Mouse (Mus musculus) liver, postnatal 0 days (tissue): ENCODE measurements around the gene 1700067K01Rik. TPM values are rescaled to one million over a fixed set of nuclear protein-coding genes. Genes with fewer than 3 reads are reported as not detected.

Experiments used
- ATAC-seq: fragments of 200-750 bp; cut with Nextera tagmentation; 2 replicates; pipeline ENCODE4 v1.8.0; 2017; ENCODE audit warnings: mild to moderate bottlenecking, moderate library complexity
- DNase-seq: peaks from one replicate; pipeline ENCODE4 v3.0.0-alpha.2; 2016
- H3K27ac ChIP-seq: fragments of 300-500 bp; sonication (generic); 2 replicates; pipeline ENCODE4 v1.5.1; 2014; ENCODE audit warnings: antibody characterized with exemption, moderate library complexity, mild to moderate bottlenecking, low read depth
- H3K27me3 ChIP-seq: fragments of 300-500 bp; sonication (generic); 2 replicates; pipeline ENCODE4 v1.6.1; 2014; ENCODE audit warnings: low read length, control low read depth, mixed read lengths; ENCODE audit not compliant: insufficient read depth
- H3K36me3 ChIP-seq: fragments of 300-500 bp; sonication (generic); replicated peaks from 2 replicates; pipeline ENCODE4 v1.6.1; 2014; ENCODE audit warnings: mild to moderate bottlenecking, control low read depth, low read length, moderate library complexity, mixed read lengths; ENCODE audit not compliant: insufficient read depth
- H3K4me1 ChIP-seq: fragments of 300-500 bp; sonication (generic); 2 replicates; pipeline ENCODE4 v1.6.1; 2014; ENCODE audit warnings: antibody characterized with exemption, mild to moderate bottlenecking, control low read depth; ENCODE audit not compliant: insufficient read depth
- H3K4me2 ChIP-seq: fragments of 300-500 bp; sonication (generic); 2 replicates; pipeline ENCODE4 v1.6.1; 2014; ENCODE audit warnings: low read depth, mild to moderate bottlenecking, low read length, moderate library complexity, mixed read lengths
- H3K4me3 ChIP-seq: fragments of 300-500 bp; sonication (generic); 2 replicates; pipeline ENCODE4 v1.5.1; 2014; ENCODE audit warnings: low read depth, low read length
- H3K9ac ChIP-seq: fragments of 300-500 bp; sonication (generic); replicated peaks from 2 replicates; pipeline ENCODE4 v1.6.1; 2014; ENCODE audit warnings: mild to moderate bottlenecking, moderate library complexity
- H3K9me3 ChIP-seq: fragments of 300-500 bp; sonication (generic); 2 replicates; pipeline ENCODE4 v1.6.1; 2016; ENCODE audit warnings: mild to moderate bottlenecking, control low read depth, low read length, mixed read lengths
- CTCF ChIP-seq: sonication (generic); IDR thresholded peaks from 2 replicates; pipeline ENCODE4 v1.5.1; 2016; ENCODE audit warnings: antibody characterized with exemption, low read depth
- EP300 ChIP-seq: IDR thresholded peaks from 2 replicates; pipeline ENCODE4 v1.6.1; 2016; ENCODE audit warnings: antibody characterized with exemption, low read depth, mild to moderate bottlenecking
- WGBS: fragments of 180-500 bp; shearing (Covaris S2); extraction: QIAGEN DNeasy Blood & Tissue Kit; methylation state at CpG from one replicate; pipeline ENCODE4 v1.1.7; 2014; ENCODE audit not compliant: insufficient replicate concordance; 5-methylcytosine and 5-hydroxymethylcytosine counted together
- polyA plus RNA-seq: library from polyadenylated mRNA; unstranded; fragments of >200 nt; fragmentation: Nextera tagmentation; extraction: Ambion mirVana; gene quantifications from 2 replicates; pipeline ENCODE4 v1.2.1, GENCODE M21; 2015

1700067K01Rik gene
- polyA plus RNA-seq, 1 experiment from 2014 or later: 0.87 TPM

- H3K4me1 ChIP-seq: peaks cover 12% of the 10 kb centered on the region
- H3K4me3 ChIP-seq: no peak overlapping the region
- ATAC-seq (no peak), DNase-seq (no peak)
- no peak for TF ChIP-seq CTCF
- TF ChIP-seq EP300: no peak
- no peak overlapping the region for H3K9ac ChIP-seq
- WGBS: 43% methylated on average over 2 of the region's 2 CpGs
- no peak overlapping the region for H3K4me2 ChIP-seq
- H3K36me3 ChIP-seq: peaks cover 33% of the 10 kb centered on the region
- H3K27ac ChIP-seq: no peak overlapping the region
- H3K27me3 ChIP-seq: no peaks in the 10 kb centered on the region
- no peaks in the 10 kb centered on the region for H3K9me3 ChIP-seq
Measured at GRCm38 (mm10) chr8:83992488-83992887, 8.8 kb upstream of the 1700067K01Rik start.

DNA sequence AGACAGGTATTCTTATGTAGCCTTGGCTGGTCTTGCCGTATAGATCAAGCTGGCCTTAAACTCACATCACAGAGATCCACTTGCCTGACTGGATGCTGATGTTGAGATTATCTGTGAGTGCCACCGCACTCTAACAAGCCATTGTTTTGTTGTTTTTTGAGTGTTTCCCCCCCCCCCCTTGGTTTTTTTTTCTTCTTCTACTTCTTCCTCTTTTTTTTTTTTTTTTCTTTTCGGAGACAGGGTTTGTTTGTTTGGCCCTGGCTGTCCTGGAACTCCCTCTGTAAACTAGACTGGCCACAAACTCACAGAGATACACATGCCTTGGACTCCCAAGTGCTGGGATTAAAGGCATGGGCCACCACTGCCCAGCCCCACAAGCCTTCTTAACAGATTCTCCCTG lies 7.3 kb upstream of the 1700067K01Rik start:
- no peak for TF ChIP-seq CTCF
- TF ChIP-seq EP300: no peak
- Histone ChIP-seq H3K4me3 (no peak overlapping the region), H3K9me3 (no peaks in the 10 kb centered on the region), H3K36me3 (peaks cover 22% of the 10 kb centered on the region), H3K27me3 (no peaks in the 10 kb centered on the region), H3K27ac (no peak overlapping the region), H3K9ac (no peak overlapping the region), H3K4me1 (peaks cover 18% of the 10 kb centered on the region), H3K4me2 (no peak overlapping the region)
- no peak for DNase-seq
- 24% methylated on average over 3 of the region's 3 CpGs for WGBS
- ATAC-seq: no peak

- H3K4me1 ChIP-seq: peaks cover 23% of the 10 kb centered on the region
Measured at GRCm38 (mm10) chr8:83995973-83996372, 5.3 kb upstream of the 1700067K01Rik start.

DNA sequence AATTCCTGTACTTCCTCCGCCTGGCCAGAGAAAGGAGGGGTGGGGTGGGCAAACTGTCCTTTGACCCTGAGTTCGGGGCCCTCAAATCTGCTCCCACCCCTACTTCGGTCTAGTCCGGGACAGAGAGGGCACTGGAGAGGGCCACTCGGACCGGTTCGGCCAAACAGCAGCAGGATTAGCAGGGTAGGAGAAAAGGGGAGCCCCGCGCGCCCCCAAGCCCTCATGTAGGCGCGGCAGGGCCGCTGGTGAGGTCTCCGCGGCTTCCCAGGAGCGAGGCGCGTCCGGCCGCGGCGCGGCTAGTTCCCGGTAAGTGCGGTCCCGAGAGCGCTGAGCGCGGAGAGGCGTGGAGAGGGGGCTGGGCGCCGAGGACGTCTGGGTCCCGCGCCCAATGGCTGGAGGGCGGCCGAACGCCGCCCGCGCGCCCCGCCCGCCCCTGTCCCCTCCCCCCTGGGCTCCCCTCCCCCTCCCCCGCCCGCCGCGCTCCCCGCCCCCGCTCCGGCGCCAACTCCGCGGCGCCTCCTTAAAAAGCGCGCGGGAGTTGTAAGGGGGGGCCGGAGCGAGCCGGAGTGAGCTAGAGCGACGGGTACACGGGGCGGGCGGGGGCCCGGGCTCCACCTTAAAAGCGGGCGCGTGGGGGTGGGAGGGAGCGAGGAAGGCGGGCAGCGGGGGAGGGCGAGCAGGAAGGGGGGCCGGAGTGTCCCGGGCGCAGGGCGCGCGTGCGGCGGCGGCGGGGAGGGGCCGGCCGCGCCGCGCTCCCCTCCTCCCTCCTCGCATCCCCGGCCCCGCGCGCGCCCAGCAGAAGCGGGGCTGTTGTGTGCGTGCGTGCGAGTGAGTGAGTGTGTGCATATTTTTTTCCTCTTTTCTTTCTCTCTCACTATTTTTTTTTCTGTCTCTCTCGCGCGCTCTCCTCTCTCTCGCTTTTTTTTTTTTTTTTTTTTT lies 4.5 kb upstream of the 1700067K01Rik start:
- Histone ChIP-seq H3K27ac (peak overlapping the region; percentile 88), H3K4me3 (peak overlapping the region; percentile 65), H3K9ac (peak overlapping the region; percentile 83), H3K9me3 (no peaks in the 10 kb centered on the region), H3K27me3 (no peaks in the 10 kb centered on the region), H3K36me3 (peaks cover 17% of the 10 kb centered on the region), H3K4me2 (peak overlapping the region; percentile 91), H3K4me1 (peaks cover 23% of the 10 kb centered on the region)
- TF ChIP-seq CTCF (no peak), EP300 (no peak)
- WGBS: 2% methylated on average over 54 of the region's 103 CpGs
- DNase-seq (peak; percentile 87), ATAC-seq (peak; percentile 86)

More at GRCm38 (mm10) chr8:83995973-83996372, 5.3 kb upstream of the 1700067K01Rik start:
- 31% methylated on average over 12 of the region's 12 CpGs for WGBS
- H3K9ac ChIP-seq: peak overlapping the region; percentile 83
- H3K27ac ChIP-seq: peak overlapping the region; percentile 88; the same call in 1 of the 2 replicates
- H3K4me2 ChIP-seq: peak overlapping the region; percentile 91
- DNase-seq: no peak
- no peak for ATAC-seq
- TF ChIP-seq CTCF (no peak), EP300 (no peak)
- no peaks in the 10 kb centered on the region for H3K27me3 ChIP-seq
- H3K4me3 ChIP-seq: peak overlapping the region; percentile 65
- peaks cover 21% of the 10 kb centered on the region for H3K36me3 ChIP-seq
- no peaks in the 10 kb centered on the region for H3K9me3 ChIP-seq

GRCm38 (mm10) chr8:83997511-83998141 lies 3.7 kb upstream of the 1700067K01Rik start, which contains the start of gene Samd1:
TSS of gene Samd1 (plus strand) at chr8:83997672.
- peak; percentile 66 for DNase-seq
- no peak for TF ChIP-seq EP300
- no peak for TF ChIP-seq CTCF
- peak within 1 kb of the TSS; percentile 88 for H3K27ac ChIP-seq
- under 1% methylated on average over 49 of the region's 112 CpGs for WGBS
- peak within 1 kb of the TSS; percentile 91 for H3K4me2 ChIP-seq
- peak; percentile 2; the same call in 1 of the 2 replicates for ATAC-seq
- peak within 1 kb of the TSS; percentile 83 for H3K9ac ChIP-seq
- no peaks in the 10 kb centered on the region for H3K9me3 ChIP-seq
- H3K4me1 ChIP-seq: peaks cover 19% of the 10 kb centered on the region
- H3K4me3 ChIP-seq: peak within 1 kb of the TSS; percentile 71
- H3K27me3 ChIP-seq: no peaks in the 10 kb centered on the region
- peaks cover 15% of the 10 kb centered on the region; the same call in 1 of the 2 replicates for H3K36me3 ChIP-seq
